Mouse (Mus musculus) G1E (cell line): ENCODE measurements around the gene Mical3. TPM values are rescaled to one million over a fixed set of nuclear protein-coding genes. Genes with fewer than 3 reads are reported as not detected.

Source experiments
- ATAC-seq: 2 replicates; pipeline ENCODE4 v1.8.0; 2016; ENCODE audit warnings: mild to moderate bottlenecking; ENCODE audit not compliant: insufficient number of reproducible peaks, poor library complexity, low FRiP score, severe bottlenecking; ENCODE audit errors: extremely low read depth
- DNase-seq: peaks from one replicate; pipeline ENCODE4 v3.0.0; 2012; ENCODE audit warnings: low spot score
- H3K27me3 ChIP-seq: 2 replicates; pipeline ENCODE4 v1.6.1; 2012; ENCODE audit warnings: mild to moderate bottlenecking, low read length, inconsistent platforms; ENCODE audit not compliant: insufficient read depth
- H3K36me3 ChIP-seq: replicated peaks from 2 replicates; pipeline ENCODE3; 2012; ENCODE audit warnings: mild to moderate bottlenecking, inconsistent platforms
- H3K4me1 ChIP-seq: 2 replicates; pipeline ENCODE4 v1.6.1; 2012; ENCODE audit warnings: low read depth, low read length, inconsistent platforms, mixed read lengths; ENCODE audit not compliant: insufficient read depth
- H3K4me3 ChIP-seq: 2 replicates; pipeline ENCODE4 v1.5.1; 2012; ENCODE audit warnings: low read depth, mild to moderate bottlenecking, inconsistent platforms, low read length, moderate library complexity, mixed read lengths
- H3K9me3 ChIP-seq: replicated peaks from 2 replicates; pipeline ENCODE4 v1.6.1; 2012; ENCODE audit warnings: inconsistent platforms
- CTCF ChIP-seq: IDR thresholded peaks from 2 replicates; pipeline ENCODE4 v1.5.1; 2012; ENCODE audit warnings: low read depth, low read length, inconsistent platforms, mixed read lengths
- GATA1 ChIP-seq: IDR thresholded peaks from 2 replicates; pipeline ENCODE4 v1.6.1; 2012; ENCODE audit warnings: borderline replicate concordance, low read length, inconsistent platforms, mixed read lengths
- GATA2 ChIP-seq: IDR thresholded peaks from 2 replicates; pipeline ENCODE4 v1.6.1; 2012; ENCODE audit warnings: low read depth, low read length, inconsistent platforms, borderline replicate concordance
- POLR2AphosphoS5 ChIP-seq: IDR thresholded peaks from 2 replicates; pipeline ENCODE4 v1.6.1; 2012; ENCODE audit warnings: low read depth, low read length, inconsistent platforms; ENCODE audit not compliant: insufficient replicate concordance
- TAL1 ChIP-seq: conservative IDR thresholded peaks from 2 replicates; pipeline ENCODE4 v1.6.1; 2012; ENCODE audit warnings: low read depth, low read length, inconsistent platforms, mixed read lengths
- polyA plus RNA-seq: library from polyadenylated mRNA; stranded (reverse); fragments of >175 nt; gene quantifications from 2 replicates; pipeline ENCODE4 v1.2.3, GENCODE M21; 2012
- total RNA-seq, 2 experiments: library from RNA; stranded (forward) in 1 of 2; stranded (reverse) in 1 of 2; fragments of 200-1000 nt in 1 of 2; fragments of >200 nt in 1 of 2; fragmentation: Nextera tagmentation in 1 of 2; gene quantifications; 2 replicates each; pipeline ENCODE4 v1.2.3; 2014 to 2017

Gene Mical3
- total and polyA plus RNA-seq, 3 experiments, result 20.9 to 109 (median 38.1) TPM

DNA sequence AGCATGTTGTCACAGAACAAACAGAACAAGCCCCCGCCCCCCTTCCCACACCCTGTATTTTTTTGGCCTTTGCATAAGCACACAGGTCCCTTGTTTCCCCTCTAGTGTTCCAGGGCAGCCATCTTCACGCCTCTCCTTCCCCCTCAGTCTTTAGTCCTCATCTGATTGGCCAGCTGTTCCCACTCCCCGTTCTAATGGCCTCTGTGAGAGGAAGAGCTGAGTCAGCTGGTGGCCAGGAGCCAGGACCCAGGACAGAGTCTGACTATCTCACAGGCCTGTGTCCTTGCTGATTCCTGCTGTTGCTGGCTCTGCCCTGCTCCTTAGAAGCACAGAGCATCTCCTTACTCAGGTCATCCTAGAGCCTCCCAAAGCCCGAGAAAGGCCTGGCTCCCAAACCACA lies 13.3 kb upstream of the Mical3 start:
- Histone ChIP-seq H3K4me1 (0 out of 2 replicates have a peak, but pooled peaks cover 3% of the 10 kb centered on the region), H3K9me3 (no peaks in the 10 kb centered on the region), H3K27me3 (peaks cover 64% of the 10 kb centered on the region), H3K4me3 (no peak overlapping the region), H3K36me3 (no peaks in the 10 kb centered on the region)
- ATAC-seq (no peak), DNase-seq (peak; percentile 15)
- no peak for TF ChIP-seq CTCF
- no peak for TF ChIP-seq GATA2
- no peak for TF ChIP-seq TAL1
- no peak for TF ChIP-seq POLR2AphosphoS5
- TF ChIP-seq GATA1, result no peak

DNA sequence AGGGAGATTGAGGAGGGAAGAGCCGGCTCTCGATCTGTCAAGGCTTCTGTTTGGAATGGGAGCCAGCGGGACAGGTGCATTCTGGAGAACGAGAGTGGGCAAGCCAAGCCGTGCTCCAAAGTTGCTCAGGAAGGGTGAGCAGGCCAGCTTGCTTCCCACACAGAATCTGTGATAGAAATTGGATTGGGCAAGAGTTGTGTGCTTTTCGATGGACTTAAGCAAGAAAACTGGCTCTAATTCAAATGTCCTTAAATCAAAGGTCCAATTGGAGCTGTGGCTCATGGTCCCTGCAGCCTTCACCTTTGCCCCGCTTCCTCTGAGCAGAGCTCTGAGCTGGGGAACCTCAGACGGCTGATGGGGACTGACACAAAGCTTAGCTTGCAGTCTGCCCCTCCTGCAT lies 12.6 kb upstream of the Mical3 start:
- H3K4me1 ChIP-seq, result 0 out of 2 replicates have a peak, but pooled peaks cover 3% of the 10 kb centered on the region
- no peaks in the 10 kb centered on the region for H3K9me3 ChIP-seq
- H3K4me3 ChIP-seq, result no peak overlapping the region
- TF ChIP-seq GATA1, result no peak
- TF ChIP-seq POLR2AphosphoS5, result no peak
- no peaks in the 10 kb centered on the region for H3K36me3 ChIP-seq
- peaks cover 62% of the 10 kb centered on the region for H3K27me3 ChIP-seq
- ATAC-seq (no peak), DNase-seq (no peak)

DNA sequence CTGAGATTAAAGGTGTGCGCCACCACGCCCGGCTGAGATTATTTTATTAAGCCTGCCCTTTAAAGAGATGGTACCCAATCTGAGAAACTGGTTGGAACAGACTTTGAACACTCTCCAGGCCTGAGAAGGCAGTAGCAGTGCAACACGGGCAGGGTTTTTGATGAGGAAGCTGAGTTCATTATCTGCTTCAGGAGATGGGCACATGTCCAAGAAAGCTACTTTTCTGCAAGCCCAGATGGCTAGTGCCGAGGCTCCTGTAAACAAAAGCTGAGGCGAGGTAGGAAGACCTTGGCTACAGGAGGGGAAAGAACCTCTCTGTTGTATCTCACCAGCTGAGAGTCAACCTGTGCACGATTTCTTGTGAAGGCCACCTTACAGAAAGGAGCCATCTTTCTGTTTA lies 11.5 kb upstream of the Mical3 start:
- Histone ChIP-seq H3K4me3 (no peak overlapping the region), H3K27me3 (peaks cover 60% of the 10 kb centered on the region), H3K36me3 (no peaks in the 10 kb centered on the region), H3K9me3 (no peaks in the 10 kb centered on the region), H3K4me1 (peaks cover 6% of the 10 kb centered on the region)
- no peak for TF ChIP-seq POLR2AphosphoS5
- TF ChIP-seq CTCF, result no peak
- no peak for TF ChIP-seq GATA2
- TF ChIP-seq GATA1, result no peak
- TF ChIP-seq TAL1, result no peak
- ATAC-seq (no peak), DNase-seq (no peak)

DNA sequence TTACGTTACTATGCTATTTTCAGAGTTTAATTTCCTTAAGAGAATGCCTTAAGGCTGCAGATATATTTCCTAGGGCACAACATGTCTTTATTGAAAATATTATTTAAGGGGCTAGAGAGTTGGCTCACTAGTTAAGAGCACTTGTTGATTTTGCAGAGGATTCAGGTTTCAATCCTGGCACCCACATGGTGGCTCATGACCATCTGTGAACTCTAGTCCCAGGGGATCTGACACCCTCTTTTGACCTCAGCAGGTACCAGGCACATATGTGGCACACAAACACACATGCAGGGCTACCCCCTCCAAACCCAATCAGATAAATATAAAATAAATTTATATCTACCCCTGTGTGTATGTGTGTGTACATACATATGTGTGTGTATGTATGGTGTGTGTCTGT lies 8.5 kb upstream of the Mical3 start:
- peaks cover 15% of the 10 kb centered on the region for H3K4me1 ChIP-seq
- DNase-seq, result no peak
- TF ChIP-seq GATA2 (no peak), POLR2AphosphoS5 (no peak), TAL1 (no peak), CTCF (no peak), GATA1 (no peak)
- no peak for ATAC-seq
- peaks cover 59% of the 10 kb centered on the region for H3K27me3 ChIP-seq
- no peaks in the 10 kb centered on the region for H3K36me3 ChIP-seq
- no peak overlapping the region for H3K4me3 ChIP-seq
- H3K9me3 ChIP-seq, result no peaks in the 10 kb centered on the region

DNA sequence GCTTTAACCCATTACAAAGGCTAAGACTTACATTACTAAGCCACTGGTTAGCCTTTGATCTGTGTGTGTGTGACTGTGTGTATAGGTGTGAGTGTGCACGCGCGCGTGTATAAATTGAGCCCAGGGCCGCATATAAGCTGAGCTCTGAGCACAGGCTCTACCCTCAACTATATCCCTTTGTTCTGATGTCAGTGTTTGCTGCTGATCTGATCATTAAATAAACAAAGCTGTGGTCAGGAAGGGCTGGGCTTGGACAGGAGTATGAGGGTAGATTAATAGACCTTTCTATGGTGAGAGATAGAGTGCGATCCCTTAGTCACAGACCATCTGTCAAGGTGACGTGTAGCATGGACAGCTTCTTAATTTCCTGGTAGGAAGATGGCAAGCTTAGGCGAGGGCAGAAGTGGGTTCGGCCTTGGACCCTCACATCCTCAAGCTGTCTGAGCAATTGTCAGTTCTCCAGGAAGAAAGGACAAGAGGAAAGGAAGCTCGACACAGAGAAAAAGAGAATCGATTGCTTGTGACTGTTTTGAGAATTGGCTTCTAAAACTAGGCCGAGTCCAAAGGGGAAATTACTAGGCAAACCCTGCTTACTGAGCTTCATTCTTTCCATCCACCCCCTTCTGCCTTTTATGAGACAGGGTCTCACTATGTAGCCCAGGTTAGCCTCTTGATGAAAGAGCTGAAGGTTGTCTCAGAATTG lies 7.7 kb upstream of the Mical3 start:
- Histone ChIP-seq H3K4me3 (no peak overlapping the region), H3K4me1 (peaks cover 14% of the 10 kb centered on the region), H3K27me3 (peaks cover 58% of the 10 kb centered on the region), H3K36me3 (no peaks in the 10 kb centered on the region), H3K9me3 (no peaks in the 10 kb centered on the region)
- TF ChIP-seq GATA1 (no peak), GATA2 (no peak), TAL1 (no peak), POLR2AphosphoS5 (no peak), CTCF (no peak)
- DNase-seq (no peak), ATAC-seq (no peak)

DNA sequence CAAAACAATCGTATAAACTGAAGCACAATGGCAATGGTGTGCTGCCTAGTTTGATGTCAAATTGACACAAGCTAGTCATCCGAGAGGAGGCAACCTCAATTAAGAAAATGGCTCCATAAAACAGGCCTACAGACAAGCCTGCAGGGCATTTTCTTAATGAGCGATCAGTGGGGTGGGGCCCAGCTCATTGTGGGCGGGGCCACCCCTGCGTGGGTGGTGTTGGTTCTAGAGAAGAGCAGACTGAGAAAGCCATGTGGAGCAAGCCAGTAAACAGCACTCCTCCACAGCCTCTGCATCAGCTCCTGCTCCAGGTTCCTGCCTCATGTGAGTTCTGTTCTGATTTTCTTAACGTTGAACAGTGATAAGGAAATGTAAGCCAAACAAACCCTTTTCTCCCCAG lies 6.4 kb upstream of the Mical3 start:
- Histone ChIP-seq H3K36me3 (no peaks in the 10 kb centered on the region), H3K4me1 (peaks cover 14% of the 10 kb centered on the region), H3K4me3 (no peak overlapping the region), H3K27me3 (peaks cover 60% of the 10 kb centered on the region), H3K9me3 (no peaks in the 10 kb centered on the region)
- ATAC-seq, result no peak
- TF ChIP-seq POLR2AphosphoS5, result no peak
- no peak for TF ChIP-seq GATA2
- TF ChIP-seq GATA1, result no peak
- TF ChIP-seq CTCF, result no peak
- TF ChIP-seq TAL1, result no peak
- DNase-seq, result no peak

DNA sequence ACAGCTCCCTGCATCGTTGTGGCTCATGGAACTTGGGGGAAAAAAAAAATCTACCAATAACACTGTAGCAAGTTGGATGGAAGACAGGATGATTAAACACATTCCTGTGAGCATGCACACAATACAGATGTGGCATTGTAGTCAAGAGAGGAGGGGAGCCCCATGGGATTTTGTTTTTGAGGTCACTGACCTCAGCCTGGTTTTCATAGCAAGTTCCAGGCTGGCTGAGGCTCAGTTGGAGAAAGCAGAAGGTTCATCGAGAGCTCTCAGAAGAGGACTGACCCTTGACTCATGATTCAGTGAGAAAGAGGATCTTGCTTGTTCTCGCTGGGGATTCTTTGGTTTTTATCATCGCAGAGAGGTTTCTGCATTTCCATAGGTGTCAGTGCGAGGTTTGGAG lies 4.1 kb upstream of the Mical3 start:
- Histone ChIP-seq H3K9me3 (no peaks in the 10 kb centered on the region), H3K36me3 (no peaks in the 10 kb centered on the region), H3K4me3 (no peak overlapping the region), H3K4me1 (peaks cover 26% of the 10 kb centered on the region), H3K27me3 (peaks cover 59% of the 10 kb centered on the region)
- no peak for DNase-seq
- ATAC-seq, result no peak
- TF ChIP-seq CTCF, result no peak
- no peak for TF ChIP-seq POLR2AphosphoS5
- TF ChIP-seq GATA2, result no peak
- TF ChIP-seq GATA1, result no peak
- TF ChIP-seq TAL1, result no peak
